Mouse (Mus musculus) intestine, embryonic 14.5 days (tissue): ENCODE measurements at regions not wholly inside any gene's neighbourhood (a gene's known extent, or its start where the extent isn't known, plus 50 kb on each side); places are given as distances from the start of the nearest gene placed in this dataset.

Experiments used
- ATAC-seq: fragments of 200-750 bp; cut with Nextera tagmentation; replicated peaks from 2 replicates; pipeline ENCODE4 v1.8.0; 2017; ENCODE audit warnings: low read depth, moderate number of reproducible peaks, moderate TSS enrichment, moderate library complexity; ENCODE audit not compliant: low FRiP score, low TSS enrichment
- DNase-seq: peaks from one replicate; pipeline ENCODE4 v3.0.0-alpha.2; 2018; ENCODE audit warnings: low spot score
- H3K27ac ChIP-seq: fragments of 300-500 bp; sonication (generic); 2 replicates; pipeline ENCODE4 v1.5.1; 2014; ENCODE audit warnings: low read depth, mild to moderate bottlenecking, control low read depth
- H3K27me3 ChIP-seq: fragments of 300-500 bp; sonication (generic); replicated peaks from 2 replicates; pipeline ENCODE4 v1.6.1; 2014; ENCODE audit warnings: low read length, control low read depth; ENCODE audit not compliant: control insufficient read depth, insufficient read depth
- H3K36me3 ChIP-seq: fragments of 300-500 bp; sonication (generic); 2 replicates; pipeline ENCODE4 v1.6.1; 2014; ENCODE audit warnings: low read length, control low read depth; ENCODE audit not compliant: control insufficient read depth, insufficient read depth
- H3K4me1 ChIP-seq: fragments of 300-500 bp; sonication (generic); replicated peaks from 2 replicates; pipeline ENCODE4 v1.6.1; 2014; ENCODE audit warnings: low read length, control low read depth, mixed read lengths; ENCODE audit not compliant: control insufficient read depth, insufficient read depth
- H3K4me2 ChIP-seq: fragments of 300-500 bp; sonication (generic); 2 replicates; pipeline ENCODE4 v1.6.1; 2014; ENCODE audit warnings: low read length
- H3K4me3 ChIP-seq: fragments of 300-500 bp; sonication (generic); 2 replicates; pipeline ENCODE4 v1.5.1; 2014; ENCODE audit warnings: low read depth, low read length, control low read depth, mixed read lengths
- H3K9ac ChIP-seq: fragments of 300-500 bp; sonication (generic); 2 replicates; pipeline ENCODE4 v1.6.1; 2014; ENCODE audit warnings: mild to moderate bottlenecking, low read length
- H3K9me3 ChIP-seq: fragments of 300-500 bp; sonication (generic); 2 replicates; pipeline ENCODE4 v1.6.1; 2016; ENCODE audit warnings: low read length, control low read depth; ENCODE audit not compliant: control insufficient read depth
- WGBS: fragments of 180-500 bp; shearing (Covaris S2); extraction: QIAGEN DNeasy Blood & Tissue Kit; methylation state at CpG from one replicate; pipeline ENCODE4 v1.1.7; 2014; 5-methylcytosine and 5-hydroxymethylcytosine counted together

- WGBS = 83% methylated on average over 2 of the region's 2 CpGs
- H3K4me2 ChIP-seq = no peak overlapping the region
- H3K27me3 ChIP-seq = no peaks in the 10 kb centered on the region
Observed at GRCm38 (mm10) chr6:73401059-73401458, 68.4 kb downstream of the 4931417E11Rik start.

GRCm38 (mm10) chr6:73389301-73389700 is 80.2 kb downstream of the 4931417E11Rik start:
- no peak overlapping the region for H3K4me3 ChIP-seq
- H3K27ac ChIP-seq = no peak overlapping the region
- no peak overlapping the region for H3K4me2 ChIP-seq
- H3K9me3 ChIP-seq = no peaks in the 10 kb centered on the region
- H3K27me3 ChIP-seq = no peaks in the 10 kb centered on the region
- no peak for DNase-seq
- WGBS = 63% methylated on average over 6 of the region's 6 CpGs
- no peaks in the 10 kb centered on the region for H3K36me3 ChIP-seq
- H3K4me1 ChIP-seq = no peaks in the 10 kb centered on the region
- no peak for ATAC-seq
- H3K9ac ChIP-seq = no peak overlapping the region

More at GRCm38 (mm10) chr6:73401059-73401458, 68.4 kb downstream of the 4931417E11Rik start:
- no peak overlapping the region for H3K27ac ChIP-seq
- H3K9ac ChIP-seq = no peak overlapping the region
- no peaks in the 10 kb centered on the region for H3K4me1 ChIP-seq
- DNase-seq = no peak
- no peak for ATAC-seq
- no peaks in the 10 kb centered on the region for H3K9me3 ChIP-seq
- H3K36me3 ChIP-seq = no peaks in the 10 kb centered on the region
- no peak overlapping the region for H3K4me3 ChIP-seq

- Histone ChIP-seq H3K4me1 (no peaks in the 10 kb centered on the region), H3K27me3 (no peaks in the 10 kb centered on the region), H3K27ac (no peak overlapping the region), H3K36me3 (no peaks in the 10 kb centered on the region), H3K9me3 (no peaks in the 10 kb centered on the region), H3K9ac (no peak overlapping the region), H3K4me2 (no peak overlapping the region), H3K4me3 (no peak overlapping the region)
- no peak for DNase-seq
- WGBS = 85% methylated on average over 3 of the region's 3 CpGs
- ATAC-seq = no peak
Observed at GRCm38 (mm10) chr6:73386261-73386660, 83.2 kb downstream of the 4931417E11Rik start.

- no peak for ATAC-seq
- Histone ChIP-seq H3K9me3 (no peaks in the 10 kb centered on the region), H3K9ac (no peak overlapping the region), H3K27me3 (no peaks in the 10 kb centered on the region), H3K36me3 (no peaks in the 10 kb centered on the region), H3K27ac (no peak overlapping the region), H3K4me3 (no peak overlapping the region), H3K4me1 (no peaks in the 10 kb centered on the region), H3K4me2 (no peak overlapping the region)
- WGBS = 78% methylated on average over 5 of the region's 5 CpGs
- no peak for DNase-seq
Observed at GRCm38 (mm10) chr6:73379825-73380224, 89.6 kb downstream of the 4931417E11Rik start.

- H3K9ac ChIP-seq = no peak overlapping the region
- ATAC-seq (no peak), DNase-seq (no peak)
- H3K4me3 ChIP-seq = no peak overlapping the region
- no peaks in the 10 kb centered on the region for H3K27me3 ChIP-seq
- H3K27ac ChIP-seq = no peak overlapping the region
- no peak overlapping the region for H3K4me2 ChIP-seq
- no peaks in the 10 kb centered on the region for H3K36me3 ChIP-seq
- no peaks in the 10 kb centered on the region for H3K9me3 ChIP-seq
- 91% methylated on average over 8 of the region's 8 CpGs for WGBS
- H3K4me1 ChIP-seq = no peaks in the 10 kb centered on the region
Observed at GRCm38 (mm10) chr6:73377884-73378283, 91.6 kb downstream of the 4931417E11Rik start.

- Histone ChIP-seq H3K4me2 (no peak overlapping the region), H3K4me3 (no peak overlapping the region), H3K9me3 (no peaks in the 10 kb centered on the region), H3K36me3 (no peaks in the 10 kb centered on the region), H3K4me1 (no peaks in the 10 kb centered on the region), H3K27ac (no peak overlapping the region), H3K9ac (no peak overlapping the region), H3K27me3 (no peaks in the 10 kb centered on the region)
- DNase-seq (no peak), ATAC-seq (no peak)
- WGBS = 95% methylated on average over 11 of the region's 11 CpGs
Observed at GRCm38 (mm10) chr6:73376291-73376690, 93.2 kb downstream of the 4931417E11Rik start.

GRCm38 (mm10) chr6:73372901-73373300 is 96.6 kb downstream of the 4931417E11Rik start:
- no peak overlapping the region for H3K9ac ChIP-seq
- H3K27me3 ChIP-seq = peaks cover 9% of the 10 kb centered on the region; the same call in 1 of the 2 replicates
- no peak for DNase-seq
- H3K9me3 ChIP-seq = no peaks in the 10 kb centered on the region
- H3K4me1 ChIP-seq = 0 out of 2 replicates have a peak, but pooled peaks cover 2% of the 10 kb centered on the region
- no peak overlapping the region for H3K4me2 ChIP-seq
- no peak overlapping the region for H3K27ac ChIP-seq
- H3K4me3 ChIP-seq = no peak overlapping the region
- no peak for ATAC-seq
- H3K36me3 ChIP-seq = no peaks in the 10 kb centered on the region
- 86% methylated on average over 5 of the region's 5 CpGs for WGBS

GRCm38 (mm10) chr6:73371866-73372265 is 97.6 kb downstream of the 4931417E11Rik start:
- 89% methylated on average over 5 of the region's 5 CpGs for WGBS
- Histone ChIP-seq H3K4me2 (no peak overlapping the region), H3K9ac (no peak overlapping the region), H3K27me3 (peaks cover 9% of the 10 kb centered on the region; the same call in 1 of the 2 replicates), H3K4me1 (0 out of 2 replicates have a peak, but pooled peaks cover 2% of the 10 kb centered on the region), H3K36me3 (no peaks in the 10 kb centered on the region), H3K4me3 (no peak overlapping the region), H3K27ac (no peak overlapping the region), H3K9me3 (no peaks in the 10 kb centered on the region)
- ATAC-seq (no peak), DNase-seq (no peak)

- Histone ChIP-seq H3K27ac (no peak overlapping the region), H3K36me3 (no peaks in the 10 kb centered on the region), H3K27me3 (peaks cover 9% of the 10 kb centered on the region; the same call in 1 of the 2 replicates), H3K4me2 (no peak overlapping the region), H3K9ac (no peak overlapping the region), H3K9me3 (no peaks in the 10 kb centered on the region), H3K4me3 (no peak overlapping the region), H3K4me1 (0 out of 2 replicates have a peak, but pooled peaks cover 2% of the 10 kb centered on the region)
- no peak for DNase-seq
- 90% methylated on average over 4 of the region's 4 CpGs for WGBS
- no peak for ATAC-seq
Observed at GRCm38 (mm10) chr6:73370901-73371300, 98.6 kb downstream of the 4931417E11Rik start.
